Mouse (Mus musculus) thymus, postnatal 14 days (tissue): ENCODE measurements around the gene Il17rd.

ENCODE experiments used
- DNase-seq: peaks from one replicate; pipeline ENCODE4 v3.0.0; 2021

Gene Il17rd

DNA sequence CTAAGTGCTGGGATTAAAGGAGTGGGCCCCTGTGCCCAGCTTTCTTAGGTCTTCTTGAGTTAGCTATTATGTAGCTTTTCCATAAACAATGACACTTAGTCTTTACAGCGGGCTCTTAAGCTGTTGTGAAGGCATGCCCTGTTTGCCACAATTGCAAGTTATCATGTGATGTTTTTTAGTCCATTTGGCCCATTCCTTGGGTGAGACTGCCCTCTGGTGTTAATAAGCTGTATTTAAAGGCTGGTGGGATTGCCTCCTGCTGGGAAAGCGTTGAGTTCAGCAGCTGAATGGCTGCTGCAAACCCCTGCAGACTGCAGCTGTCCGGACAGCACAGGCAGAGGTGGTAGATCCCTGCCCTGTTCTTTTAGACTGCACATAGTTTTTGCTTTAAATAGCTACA, 58.0 kb downstream of the Il17rd start:
- peak; percentile 9 for DNase-seq

- no peak for DNase-seq
Observed at GRCm38 (mm10) chr14:27101735-27102134, 63.0 kb downstream of the Il17rd start.

DNA sequence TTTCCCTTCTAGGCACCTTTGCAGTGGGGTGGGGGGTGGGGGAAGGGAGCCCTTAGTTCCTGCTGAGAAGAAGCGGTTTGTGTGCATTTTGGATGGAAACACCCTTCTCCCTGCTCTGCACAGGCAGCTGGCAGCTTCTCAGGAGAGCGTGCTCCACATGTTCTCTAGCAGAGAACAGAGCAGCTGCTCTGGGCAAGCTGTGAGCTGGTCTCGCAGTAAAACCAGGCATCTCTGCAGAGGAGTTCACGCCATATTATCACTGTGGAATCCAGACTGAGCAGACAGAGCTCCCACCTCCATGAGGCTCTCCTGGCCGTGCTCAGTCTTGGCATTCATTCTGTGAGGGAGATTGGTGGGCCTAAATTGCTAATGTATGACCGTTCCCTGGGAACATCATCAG, 64.0 kb downstream of the Il17rd start:
- DNase-seq, result no peak

- DNase-seq, result no peak
Observed at GRCm38 (mm10) chr14:27105731-27106457, 67.2 kb downstream of the Il17rd start.

DNA sequence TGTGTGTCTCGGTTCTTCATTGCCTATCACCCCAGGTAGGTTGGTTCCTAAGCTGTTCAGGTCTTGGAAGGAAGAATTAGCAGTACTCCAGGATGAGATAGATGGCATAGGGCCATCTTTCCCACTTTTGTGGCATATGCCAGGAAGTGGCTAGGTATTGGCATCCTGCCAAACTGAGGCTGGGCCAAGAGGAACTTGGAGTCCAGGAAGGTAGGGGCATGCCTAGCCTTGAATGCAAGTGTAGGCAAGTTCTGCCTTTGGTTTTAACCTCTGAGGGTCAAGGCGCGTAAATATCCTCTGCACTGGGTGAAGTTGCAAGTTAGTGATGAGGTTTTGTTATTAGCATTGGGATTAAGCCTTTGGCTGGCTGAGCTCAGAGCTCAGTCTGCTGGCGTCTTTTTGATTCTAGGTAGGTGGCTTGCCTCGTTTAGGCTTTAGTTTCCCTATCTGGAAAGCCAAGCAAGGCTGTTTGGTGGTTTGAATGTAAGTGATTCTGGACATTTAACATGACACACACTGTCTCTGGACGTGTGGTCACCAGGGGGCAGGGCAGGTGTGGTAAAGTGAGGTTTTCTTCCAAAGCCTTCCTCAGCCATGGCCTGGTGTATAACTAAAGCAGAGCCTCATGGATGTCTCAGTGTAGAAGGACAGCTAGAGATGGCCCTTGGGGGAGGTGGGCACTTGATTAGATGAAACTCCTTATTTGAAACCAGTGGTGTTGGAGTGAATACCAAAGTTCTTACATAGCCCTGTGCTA, 70.2 kb downstream of the Il17rd start:
- no peak for DNase-seq

- DNase-seq, result peak; percentile 52
Observed at GRCm38 (mm10) chr14:27114362-27115274, 75.9 kb downstream of the Il17rd start, which contains the start of gene Arhgef3. TSS of gene Arhgef3 (plus strand) at chr14:27114899.

DNA sequence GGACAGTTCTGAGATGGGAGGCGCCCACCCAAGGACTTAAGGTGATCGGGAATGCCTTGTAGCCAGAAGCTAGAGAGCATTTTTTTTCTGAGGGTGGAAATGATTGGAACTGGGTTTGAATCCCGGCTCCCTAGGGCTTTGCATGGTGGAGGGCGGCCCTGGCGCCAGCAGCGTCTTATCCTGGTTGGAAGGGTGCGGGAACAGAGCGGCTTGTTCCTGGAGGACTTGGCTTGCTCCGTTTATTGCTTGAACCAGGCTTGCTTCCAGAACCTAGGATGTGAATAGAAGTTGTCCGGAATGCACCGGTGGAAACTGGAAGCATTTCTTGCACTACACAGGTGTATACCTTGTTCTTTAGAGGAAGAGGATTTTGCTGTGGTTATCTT, 76.5 kb downstream of the Il17rd start:
- DNase-seq, result no peak

DNA sequence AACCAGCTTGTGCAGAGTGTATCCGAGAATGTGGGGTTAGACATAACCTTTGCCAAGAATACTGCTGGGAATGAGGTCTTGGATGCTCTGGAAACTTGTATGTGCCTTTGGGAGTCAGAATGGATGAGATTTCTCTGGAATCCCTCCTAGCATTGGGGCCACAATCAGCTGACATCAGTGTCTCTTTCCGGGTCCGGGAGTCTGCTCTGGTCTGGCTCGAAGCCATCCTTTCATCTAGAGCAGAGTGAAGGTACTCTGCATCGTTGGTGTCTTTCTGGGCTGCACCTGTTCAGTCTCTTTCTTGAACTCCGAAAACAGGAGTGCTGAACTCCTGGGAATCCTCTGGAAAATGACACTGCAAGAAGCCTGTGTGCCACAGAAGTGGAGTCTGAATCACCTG, 77.2 kb downstream of the Il17rd start:
- no peak for DNase-seq

- no peak for DNase-seq
Observed at GRCm38 (mm10) chr14:27116577-27117165, 77.9 kb downstream of the Il17rd start.

- no peak for DNase-seq
Observed at GRCm38 (mm10) chr14:27118546-27118945, 79.8 kb downstream of the Il17rd start.

GRCm38 (mm10) chr14:27122646-27123045, 83.9 kb downstream of the Il17rd start:
- DNase-seq, result no peak

GRCm38 (mm10) chr14:27123543-27123942, 84.8 kb downstream of the Il17rd start:
- DNase-seq, result no peak

DNA sequence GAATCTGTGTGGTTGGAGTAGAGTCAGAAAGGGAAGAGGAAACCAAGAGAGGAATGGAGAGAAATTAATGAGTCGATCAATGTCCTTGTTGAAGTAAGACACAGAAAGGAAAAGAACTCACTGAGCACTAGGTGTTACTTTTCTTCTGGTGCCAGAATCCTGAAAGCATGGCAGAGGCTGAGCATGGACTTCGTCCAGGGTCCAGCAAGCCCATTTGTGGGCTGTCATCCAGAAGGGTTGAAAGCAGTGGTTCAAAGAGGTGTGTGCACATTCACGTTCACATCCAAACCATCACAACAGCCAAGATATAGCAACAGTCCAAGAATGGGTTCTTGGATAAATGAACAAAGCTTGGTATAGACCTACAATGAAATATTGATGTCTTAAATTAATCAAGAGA, 91.3 kb downstream of the Il17rd start:
- DNase-seq, result no peak

DNA sequence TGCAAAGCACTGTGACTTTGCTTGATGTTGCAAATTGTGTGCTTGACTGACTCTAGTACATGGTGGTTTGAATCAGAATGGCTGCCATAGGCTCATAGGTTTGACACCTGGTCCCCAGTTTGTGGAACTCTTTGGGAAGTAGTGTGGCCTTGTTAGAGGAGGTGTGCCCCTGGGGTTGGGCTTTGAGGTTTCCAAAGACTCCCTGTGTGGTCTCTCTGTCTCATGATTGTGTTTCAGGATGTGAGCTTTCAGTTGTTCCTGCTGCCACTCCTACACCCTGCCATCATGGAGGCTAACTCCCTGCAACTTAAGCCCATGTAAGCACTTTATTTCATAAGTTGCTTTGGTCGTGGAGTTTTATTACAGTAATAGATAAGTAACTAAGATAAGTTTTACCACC, 91.9 kb downstream of the Il17rd start:
- DNase-seq, result no peak

- no peak for DNase-seq
Observed at GRCm38 (mm10) chr14:27131521-27131920, 92.8 kb downstream of the Il17rd start.

- DNase-seq, result no peak
Observed at GRCm38 (mm10) chr14:27138891-27139290, 100.2 kb downstream of the Il17rd start.

GRCm38 (mm10) chr14:27139968-27140367, 101.2 kb downstream of the Il17rd start:
- no peak for DNase-seq

- DNase-seq, result no peak
Observed at GRCm38 (mm10) chr14:27141486-27141885, 102.7 kb downstream of the Il17rd start.

GRCm38 (mm10) chr14:27142680-27143079, 103.9 kb downstream of the Il17rd start:
- DNase-seq, result no peak

GRCm38 (mm10) chr14:27145171-27146045, 106.7 kb downstream of the Il17rd start:
- no peak for DNase-seq

GRCm38 (mm10) chr14:27147726-27148125, 109.0 kb downstream of the Il17rd start:
- no peak for DNase-seq

DNA sequence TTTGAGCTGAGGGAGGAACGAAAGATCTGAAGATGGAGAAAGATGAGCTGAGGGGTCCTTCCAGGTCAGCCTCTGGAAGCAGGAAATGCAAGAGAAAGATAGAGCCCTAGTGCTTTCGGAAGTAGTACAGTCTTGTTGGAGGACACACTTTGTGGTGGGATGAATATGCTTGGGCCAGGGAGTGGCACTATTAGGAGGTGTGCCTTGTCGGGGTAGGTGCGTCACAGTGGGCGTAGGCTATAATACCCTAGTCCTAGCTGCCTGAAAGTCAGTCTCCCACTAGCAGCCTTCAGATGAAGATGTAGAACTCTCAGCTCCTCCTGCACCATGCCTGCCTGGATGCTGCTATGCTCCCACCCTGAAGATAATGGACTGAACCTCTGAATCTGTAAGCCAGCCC, 110.7 kb downstream of the Il17rd start:
- no peak for DNase-seq
